Mouse (Mus musculus): ENCODE results near the gene Ripply3. TPM values are rescaled to one million over a fixed set of nuclear protein-coding genes. Genes with fewer than 3 reads are reported as not detected.

The Ripply3 gene
- polyA plus RNA-seq (2015; fragmentation: Nextera tagmentation; extraction: Ambion mirVana) = 2.3 and 2.6 TPM in 2 replicates

DNA sequence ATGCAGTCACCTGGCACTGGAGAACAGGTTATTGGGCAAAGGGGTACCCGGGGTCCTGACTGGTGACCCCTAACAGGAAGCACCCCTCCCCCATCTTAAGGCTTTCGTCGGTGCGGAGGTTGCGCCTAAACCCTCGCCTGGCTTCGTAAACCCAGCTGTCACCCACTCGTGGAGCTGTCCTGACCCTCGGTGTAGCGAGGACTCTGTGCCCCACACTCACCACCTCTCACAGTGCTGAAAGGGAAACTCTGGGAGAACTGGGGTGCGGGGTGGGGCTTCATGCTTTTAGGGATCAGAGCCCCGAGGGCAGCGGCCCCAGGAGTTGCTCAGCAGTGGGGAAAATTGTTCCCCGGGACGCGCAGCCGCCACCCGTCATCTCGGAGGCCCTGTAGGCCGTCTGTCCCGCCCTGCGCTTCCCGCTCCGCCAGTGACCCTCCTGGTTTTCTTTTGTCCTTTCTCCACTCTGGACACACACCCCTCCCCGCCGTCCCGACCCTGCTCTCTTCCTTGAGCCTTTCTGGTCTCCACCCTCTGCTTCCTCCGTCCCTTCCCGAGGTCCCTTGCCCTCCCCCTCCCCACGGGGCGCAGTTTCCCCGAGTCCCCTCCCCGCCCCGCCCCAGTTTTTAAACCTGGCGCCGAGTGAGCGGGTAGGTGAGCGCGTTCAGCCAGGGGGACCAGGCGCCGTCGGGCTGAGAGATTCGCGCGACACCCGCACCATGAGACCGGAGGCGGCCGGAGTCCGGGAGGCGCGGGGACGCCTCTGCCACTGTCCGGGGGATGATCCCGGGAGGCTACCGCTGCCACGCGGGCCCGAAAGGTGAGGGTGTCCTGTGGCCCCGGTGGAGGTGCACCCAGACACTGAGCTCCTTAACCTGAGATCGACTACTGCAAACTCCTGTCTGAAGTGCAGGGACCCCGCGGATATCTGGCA, at the start of gene Ripply3:
TSS of gene Ripply3 (plus strand) at position 640 of the 931 bp plus-strand sequence.
- ATAC-seq (ENCODE audit: low read depth) = peak; percentile 37; the same call in 1 of the 2 replicates
- 1% methylated on average over 62 of the region's 63 CpGs for WGBS
- H3K4me3 ChIP-seq = peak within 1 kb of the TSS; percentile 40

DNA sequence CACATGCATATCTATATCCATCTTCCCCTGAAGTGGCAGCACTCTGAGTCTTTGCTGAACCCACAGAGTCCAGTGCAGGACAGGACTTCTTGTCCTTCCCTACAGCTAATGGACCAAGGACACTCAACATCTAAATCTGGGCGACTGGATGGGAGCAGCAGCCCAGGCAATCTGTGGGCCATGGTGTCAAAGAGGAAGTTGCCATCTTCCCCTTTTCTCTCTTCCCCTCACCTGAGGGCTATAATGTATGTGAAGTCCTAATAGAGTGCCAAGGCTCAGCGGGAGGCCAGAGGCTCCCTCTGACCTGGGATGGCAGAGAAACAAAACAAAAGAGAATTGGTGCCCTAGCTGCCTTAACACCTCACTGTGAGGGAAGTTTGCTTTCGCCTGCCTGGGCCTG, 44.2 kb upstream of the Ripply3 start:
- no peak overlapping the region for H3K27ac ChIP-seq (replicated peaks)
- H3K9me3 ChIP-seq = no peaks in the 10 kb centered on the region
- peaks cover 13% of the 10 kb centered on the region for H3K36me3 ChIP-seq
- no peak for ATAC-seq (ENCODE audit: low read depth)
- H3K4me2 ChIP-seq = no peak overlapping the region
- WGBS = 87% methylated on average over 3 of the region's 3 CpGs
- no peak overlapping the region for H3K4me3 ChIP-seq
- no peaks in the 10 kb centered on the region for H3K27me3 ChIP-seq
- H3K9ac ChIP-seq = no peak overlapping the region
- H3K4me1 ChIP-seq (replicated peaks) = peaks cover 1% of the 10 kb centered on the region

More for the DNA sequence above, at the start of gene Ripply3:
- Histone ChIP-seq H3K4me2 (peak within 1 kb of the TSS; percentile 63), H3K36me3 (no peaks in the 10 kb centered on the region), H3K9ac (peak within 1 kb of the TSS; percentile 57), H3K27ac (replicated peaks) (no peak within 1 kb of the TSS), H3K4me1 (replicated peaks) (peaks cover 29% of the 10 kb centered on the region), H3K9me3 (no peaks in the 10 kb centered on the region), H3K27me3 (peaks cover 50% of the 10 kb centered on the region)

DNA sequence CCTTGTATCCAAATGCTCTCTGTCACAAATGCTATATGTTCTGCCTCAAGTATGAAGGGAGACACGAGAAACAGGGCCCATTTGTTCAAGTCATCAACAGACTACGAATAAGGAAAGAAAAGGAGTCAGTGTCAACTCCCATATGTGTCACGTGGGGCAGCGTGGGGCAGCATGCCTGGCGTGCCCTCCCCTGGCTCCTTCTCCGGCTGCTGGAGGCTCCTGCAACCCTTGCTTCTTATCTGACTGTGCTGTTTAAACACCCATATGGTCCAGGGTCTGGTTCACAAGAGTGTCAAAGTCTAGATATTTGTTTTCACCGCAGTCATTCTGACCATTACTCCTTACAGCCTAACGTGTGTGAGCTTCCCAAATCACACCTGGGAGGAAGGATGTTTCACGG, 40.4 kb upstream of the Ripply3 start:
- WGBS = 83% methylated on average over 9 of the region's 9 CpGs
- no peak overlapping the region for H3K4me2 ChIP-seq
- H3K36me3 ChIP-seq = peaks cover 2% of the 10 kb centered on the region; the same call in 1 of the 2 replicates
- H3K9ac ChIP-seq = no peak overlapping the region
- H3K27me3 ChIP-seq = no peaks in the 10 kb centered on the region
- H3K9me3 ChIP-seq = no peaks in the 10 kb centered on the region
- H3K4me1 ChIP-seq (replicated peaks) = peaks cover 13% of the 10 kb centered on the region
- no peak overlapping the region for H3K4me3 ChIP-seq
- no peak for ATAC-seq (ENCODE audit: low read depth)
- no peak overlapping the region for H3K27ac ChIP-seq (replicated peaks)

DNA sequence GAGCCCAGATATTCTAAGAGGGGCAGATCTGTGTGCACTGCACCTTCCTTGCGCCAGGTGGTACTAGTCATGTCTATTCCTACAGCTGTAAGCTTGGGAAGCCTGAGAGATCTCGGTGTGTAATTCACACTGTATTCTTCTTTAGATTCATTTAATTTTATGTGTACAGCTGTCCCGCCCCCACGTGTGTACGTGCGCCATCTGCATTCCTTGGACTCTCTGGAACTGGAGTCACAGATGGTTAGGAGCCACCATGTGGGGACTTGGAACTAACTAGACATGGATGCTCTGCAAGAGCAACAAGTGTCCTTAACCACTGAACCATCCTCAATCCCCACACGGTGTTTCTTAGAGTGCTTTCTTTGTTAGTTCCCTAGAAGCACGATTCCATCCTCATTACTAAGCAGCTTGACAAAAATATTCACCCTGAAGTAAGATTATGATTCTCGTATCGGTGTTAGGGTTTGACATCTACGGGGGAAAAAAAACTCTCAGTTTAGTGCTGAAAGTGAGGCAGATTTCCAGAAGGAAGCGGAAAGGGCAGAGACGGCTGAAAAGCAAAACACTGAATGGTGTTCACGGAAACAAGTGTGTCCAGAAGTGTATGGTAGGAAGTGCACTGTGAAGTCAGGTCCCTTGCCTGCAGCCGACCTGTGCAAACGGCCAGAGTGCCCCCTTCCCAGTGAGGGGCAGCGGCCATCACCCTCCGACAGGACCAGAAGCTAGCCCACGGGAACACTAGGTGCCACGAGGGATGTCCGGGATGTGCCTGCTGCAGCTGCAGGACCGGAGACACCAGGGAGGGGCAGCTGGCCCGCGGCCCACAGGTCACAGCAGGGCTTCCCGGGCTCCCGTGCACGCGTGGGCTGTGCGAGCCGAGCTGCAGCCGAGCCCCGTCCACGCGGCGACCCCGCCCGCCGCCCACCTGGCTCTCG, 38.8 kb upstream of the Ripply3 start:
- no peaks in the 10 kb centered on the region for H3K36me3 ChIP-seq
- peaks cover 13% of the 10 kb centered on the region for H3K4me1 ChIP-seq (replicated peaks)
- ATAC-seq (ENCODE audit: low read depth) = peak; percentile 32
- 11% methylated on average over 38 of the region's 39 CpGs for WGBS
- H3K9me3 ChIP-seq = no peaks in the 10 kb centered on the region
- H3K9ac ChIP-seq = peak overlapping the region; percentile 86
- H3K4me3 ChIP-seq = peak overlapping the region; percentile 88
- H3K27me3 ChIP-seq = no peaks in the 10 kb centered on the region
- H3K4me2 ChIP-seq = peak overlapping the region; percentile 74
- H3K27ac ChIP-seq (replicated peaks) = peak overlapping the region; percentile 81

DNA sequence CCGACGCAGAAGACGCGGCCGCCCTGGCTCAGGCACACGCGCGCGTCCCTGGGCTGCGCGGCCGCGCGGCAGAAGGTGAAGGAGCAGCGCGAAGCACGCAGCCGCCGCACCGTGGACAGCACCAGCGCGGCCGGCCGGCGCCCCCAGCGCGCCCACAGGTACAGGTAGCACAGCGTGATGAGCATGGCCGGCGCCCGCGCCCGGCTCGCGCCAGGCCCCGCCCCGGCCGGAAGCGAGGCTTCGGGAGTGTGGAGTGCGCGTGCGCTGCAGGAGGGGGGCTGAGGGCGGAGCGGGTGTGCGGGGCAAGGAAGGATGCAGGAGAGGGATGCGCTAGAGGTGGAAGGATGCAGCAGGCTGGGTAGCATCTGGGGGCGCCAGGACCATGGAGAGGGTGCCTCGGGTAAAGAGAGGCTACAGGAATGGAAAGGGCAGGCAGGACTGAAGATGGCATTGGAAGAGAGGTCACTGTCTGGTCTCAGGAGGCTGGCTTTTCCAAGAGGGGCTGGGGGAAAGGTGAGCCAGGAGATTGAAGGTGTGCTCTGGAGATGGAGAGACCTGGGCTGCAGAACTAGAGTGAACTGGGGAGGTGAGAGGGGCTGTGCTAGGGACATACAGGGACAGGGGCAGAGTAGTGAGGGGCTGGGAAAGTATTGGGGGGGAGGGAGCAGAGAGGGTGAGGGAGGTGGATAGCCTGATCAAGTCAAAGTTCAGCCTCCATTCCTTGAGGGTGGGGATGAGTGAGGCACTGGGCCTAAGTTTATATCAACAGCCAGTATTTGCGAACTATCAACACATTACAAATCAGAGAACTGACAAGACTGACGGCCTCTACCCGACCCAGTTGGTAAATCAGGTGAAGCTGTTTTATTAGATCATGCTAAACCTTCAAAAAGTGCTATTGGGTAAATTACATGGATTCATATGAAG, 37.9 kb upstream of the Ripply3 start:
- peak overlapping the region; percentile 81 for H3K27ac ChIP-seq (replicated peaks)
- WGBS = 6% methylated on average over 52 of the region's 52 CpGs
- H3K4me1 ChIP-seq (replicated peaks) = peaks cover 13% of the 10 kb centered on the region
- H3K36me3 ChIP-seq = no peaks in the 10 kb centered on the region
- no peaks in the 10 kb centered on the region for H3K27me3 ChIP-seq
- H3K4me3 ChIP-seq = peak overlapping the region; percentile 88
- H3K9ac ChIP-seq = peak overlapping the region; percentile 86
- H3K4me2 ChIP-seq = peak overlapping the region; percentile 74
- no peaks in the 10 kb centered on the region for H3K9me3 ChIP-seq
- peak; percentile 96 for ATAC-seq (ENCODE audit: low read depth)

DNA sequence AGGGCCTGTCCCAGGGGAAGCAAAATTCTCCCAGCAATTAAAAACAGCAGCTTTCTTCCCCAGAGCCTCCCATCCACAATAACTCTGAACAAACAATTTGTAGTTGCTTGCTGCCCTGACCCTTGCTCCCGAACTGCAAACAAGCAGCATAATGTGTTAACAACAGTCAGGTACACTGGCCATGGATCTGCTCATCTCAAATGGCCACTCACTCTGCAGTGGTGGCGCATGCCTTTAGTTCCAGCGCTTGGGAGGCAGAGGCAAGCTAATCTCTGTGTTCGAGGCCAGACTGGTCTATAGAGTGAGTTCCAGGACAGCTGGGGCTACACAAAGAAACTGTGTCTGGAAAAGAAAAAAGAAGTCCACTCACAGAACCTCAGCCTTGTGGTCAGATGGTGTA, 37.1 kb upstream of the Ripply3 start:
- Histone ChIP-seq H3K36me3 (no peaks in the 10 kb centered on the region), H3K9me3 (no peaks in the 10 kb centered on the region), H3K4me2 (no peak overlapping the region), H3K4me3 (no peak overlapping the region), H3K27me3 (no peaks in the 10 kb centered on the region), H3K4me1 (replicated peaks) (peaks cover 13% of the 10 kb centered on the region), H3K9ac (no peak overlapping the region), H3K27ac (replicated peaks) (no peak overlapping the region)
- 89% methylated on average over 4 of the region's 4 CpGs for WGBS
- no peak for ATAC-seq (ENCODE audit: low read depth)

DNA sequence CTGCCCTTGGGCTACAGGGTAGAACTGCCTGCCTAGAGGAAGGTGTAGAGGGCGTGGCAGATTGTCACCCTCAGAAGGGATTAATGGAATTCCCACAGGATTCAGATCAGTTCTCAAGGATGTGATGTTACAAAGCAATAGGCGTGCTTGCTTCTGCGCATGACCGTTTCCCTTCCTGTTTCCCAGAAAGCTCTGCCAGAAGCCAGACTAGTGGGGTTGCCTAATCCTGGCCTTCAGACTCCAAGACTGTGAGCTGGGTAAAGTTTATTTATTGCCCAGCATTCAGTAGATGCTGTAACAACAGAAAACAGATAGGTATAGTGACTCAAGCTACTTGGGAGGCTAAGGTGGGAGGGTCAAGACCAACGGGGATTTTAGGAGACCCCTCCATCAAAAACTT, 30.1 kb upstream of the Ripply3 start:
- no peak overlapping the region for H3K4me2 ChIP-seq
- no peaks in the 10 kb centered on the region for H3K9me3 ChIP-seq
- no peak overlapping the region for H3K9ac ChIP-seq
- no peak overlapping the region for H3K27ac ChIP-seq (replicated peaks)
- no peak overlapping the region for H3K4me3 ChIP-seq
- WGBS = 90% methylated on average over 5 of the region's 5 CpGs
- no peaks in the 10 kb centered on the region for H3K27me3 ChIP-seq
- no peak for ATAC-seq (ENCODE audit: low read depth)
- H3K4me1 ChIP-seq (replicated peaks) = peaks cover 12% of the 10 kb centered on the region
- H3K36me3 ChIP-seq = no peaks in the 10 kb centered on the region

DNA sequence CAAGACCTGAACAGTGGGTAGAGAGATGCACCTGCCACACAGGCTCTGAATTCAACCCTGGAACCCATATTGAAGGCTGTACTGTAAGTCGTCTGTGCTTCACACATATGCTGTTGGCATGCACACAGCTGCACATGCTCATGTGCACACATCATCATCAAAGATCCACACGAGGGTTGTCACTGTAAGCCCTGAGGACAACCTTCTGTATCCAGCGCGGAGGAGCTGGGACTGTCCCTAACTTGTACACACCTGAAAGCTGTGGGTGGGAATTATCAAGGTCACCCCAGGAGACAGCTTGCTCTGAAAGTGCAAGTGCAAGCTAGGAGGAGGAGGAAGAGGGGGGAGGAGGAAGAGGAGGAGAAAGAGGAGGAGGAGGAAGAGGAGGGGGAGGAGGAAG, 29.0 kb upstream of the Ripply3 start:
- Histone ChIP-seq H3K9ac (no peak overlapping the region), H3K4me3 (no peak overlapping the region), H3K36me3 (no peaks in the 10 kb centered on the region), H3K27me3 (peaks cover 3% of the 10 kb centered on the region; the same call in 1 of the 2 replicates), H3K4me2 (no peak overlapping the region), H3K4me1 (replicated peaks) (peaks cover 16% of the 10 kb centered on the region), H3K9me3 (no peaks in the 10 kb centered on the region), H3K27ac (replicated peaks) (no peak overlapping the region)
- no peak for ATAC-seq (ENCODE audit: low read depth)
- WGBS = 79% methylated on average over 4 of the region's 4 CpGs

DNA sequence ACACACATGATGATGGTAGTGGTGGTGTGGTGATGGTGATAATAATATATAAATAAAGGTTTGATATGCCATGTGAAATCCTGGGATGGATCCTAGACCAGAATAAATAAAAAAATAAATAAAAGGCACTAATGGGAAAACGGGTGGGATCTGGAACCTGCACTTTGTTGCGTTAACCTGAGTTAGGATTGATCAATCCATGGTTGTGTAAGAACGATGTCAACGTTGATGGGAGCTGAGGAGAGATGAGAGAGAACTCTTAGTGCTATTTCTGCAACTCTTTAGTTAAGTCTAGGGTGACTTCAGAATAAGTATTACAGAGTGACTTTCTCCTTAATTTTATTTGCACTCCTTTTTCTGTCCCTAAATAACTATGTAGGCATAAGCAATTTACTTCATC, 27.0 kb upstream of the Ripply3 start:
- Histone ChIP-seq H3K36me3 (no peaks in the 10 kb centered on the region), H3K27ac (replicated peaks) (no peak overlapping the region), H3K27me3 (peaks cover 3% of the 10 kb centered on the region; the same call in 1 of the 2 replicates), H3K9me3 (peaks cover 5% of the 10 kb centered on the region; the same call in 1 of the 2 replicates), H3K4me1 (replicated peaks) (peaks cover 16% of the 10 kb centered on the region), H3K9ac (no peak overlapping the region), H3K4me3 (no peak overlapping the region), H3K4me2 (no peak overlapping the region)
- ATAC-seq (ENCODE audit: low read depth) = no peak
- 93% methylated on average over 4 of the region's 4 CpGs for WGBS

DNA sequence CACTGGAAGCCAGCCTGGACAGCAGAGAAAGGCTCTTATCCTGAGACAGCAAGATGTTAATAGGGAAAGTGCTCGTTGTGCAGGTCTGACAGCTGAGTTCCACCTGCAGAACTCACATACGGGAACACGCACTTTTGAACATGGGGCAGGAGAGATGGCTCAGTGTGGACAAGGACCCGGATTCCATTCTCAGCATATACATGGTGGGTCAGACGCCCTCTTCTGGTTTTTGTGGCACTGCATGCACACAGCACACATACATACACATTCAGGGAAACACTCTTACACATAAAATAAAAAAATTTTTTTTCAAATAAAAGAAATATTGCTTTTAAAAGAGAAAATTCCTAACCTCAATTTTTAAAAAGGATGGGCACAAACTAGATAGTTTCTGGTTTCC, 26.5 kb upstream of the Ripply3 start:
- ATAC-seq (ENCODE audit: low read depth) = no peak
- H3K9me3 ChIP-seq = peaks cover 5% of the 10 kb centered on the region; the same call in 1 of the 2 replicates
- no peaks in the 10 kb centered on the region for H3K36me3 ChIP-seq
- no peak overlapping the region; the same call in 1 of the 2 replicates for H3K4me2 ChIP-seq
- H3K4me1 ChIP-seq (replicated peaks) = peaks cover 16% of the 10 kb centered on the region
- H3K27me3 ChIP-seq = peaks cover 3% of the 10 kb centered on the region; the same call in 1 of the 2 replicates
- no peak overlapping the region for H3K4me3 ChIP-seq
- WGBS = 85% methylated on average over 5 of the region's 5 CpGs
- H3K9ac ChIP-seq = no peak overlapping the region
- no peak overlapping the region; the same call in 1 of the 2 replicates for H3K27ac ChIP-seq (replicated peaks)

All from neural tube, embryonic 13.5 days (tissue).